ENCODE assay signal across 8 mouse cellular contexts in genomic region chr15:78587050-78587994, GRCm38 (mm10). TPM values are rescaled to one million over a fixed set of nuclear protein-coding genes. Genes with fewer than 3 reads are reported as not detected.
DNase-seq lines count a peak whose midpoint lies in the region; ATAC-seq and TF ChIP-seq lines count a peak whose summit lies in the region.

No protein-coding gene starts in this region.

- 0 out of 2 replicates have a peak, but pooled peaks have one; percentile 40 for ATAC-seq in heart, embryonic 11.5 days (replicated peaks; ENCODE audit: insufficient number of reproducible peaks, low FRiP score, low TSS enrichment)
- ATAC-seq in kidney, embryonic 16.5 days (ENCODE audit: low FRiP score, low TSS enrichment), result peak; percentile 84
- peak; percentile 41; the same call in 1 of the 2 replicates for ATAC-seq in monocyte, adult 5-6 weeks (replicated peaks; ENCODE audit: insufficient number of reproducible peaks, low FRiP score, low TSS enrichment, poor library complexity, severe bottlenecking)

- no peaks in the 10 kb centered on the region for H3K9me3 ChIP-seq in heart, embryonic 11.5 days (replicated peaks; ENCODE audit: control insufficient read depth, low read length)
- H3K9me3 ChIP-seq in kidney, embryonic 16.5 days (ENCODE audit: low read length), result peaks cover 6% of the 10 kb centered on the region; the same call in 1 of the 2 replicates

- H3K4me3 ChIP-seq in bone marrow, adult 2 months (replicated peaks; ENCODE audit: control insufficient read depth, low read depth, low read length), result no peak overlapping the region
- no peak overlapping the region for H3K4me3 ChIP-seq in embryonic fibroblast, embryonic 13.5 days (ENCODE audit: insufficient read depth, low read length)
- H3K4me3 ChIP-seq in heart, embryonic 11.5 days (ENCODE audit: low read depth, low read length), result no peak overlapping the region
- H3K4me3 ChIP-seq in kidney, embryonic 16.5 days (ENCODE audit: low read length), result no peak overlapping the region

- no peak overlapping the region for H3K4me2 ChIP-seq in heart, embryonic 11.5 days
- no peak overlapping the region for H3K4me2 ChIP-seq in kidney, embryonic 16.5 days (replicated peaks; ENCODE audit: low read depth, low read length)

- no peaks in the 10 kb centered on the region for H3K36me3 ChIP-seq in heart, embryonic 11.5 days (ENCODE audit: control insufficient read depth, insufficient read depth, low read length)
- H3K36me3 ChIP-seq in kidney, embryonic 16.5 days (ENCODE audit: insufficient read depth, low read length), result no peaks in the 10 kb centered on the region

- no peaks in the 10 kb centered on the region for H3K27me3 ChIP-seq in heart, embryonic 11.5 days (ENCODE audit: control insufficient read depth, insufficient read depth, low read length)
- H3K27me3 ChIP-seq in kidney, embryonic 16.5 days (ENCODE audit: insufficient read depth, low read length), result no peaks in the 10 kb centered on the region

- DNase-seq in 416B (ENCODE audit: low read depth) (peak; percentile 86), liver (peak; percentile 81)
- DNase-seq in spleen, postnatal 4 days (ENCODE audit: low spot score in 2 of 2), result peak; percentile 84 to 95

- 60% methylated on average over 18 of the region's 18 CpGs for WGBS in bone marrow, adult 2 months
- WGBS in heart, embryonic 11.5 days (ENCODE audit: insufficient replicate concordance), result 60% methylated on average over 18 of the region's 18 CpGs
- WGBS in kidney, embryonic 16.5 days, result 52% methylated on average over 18 of the region's 18 CpGs

- H3K4me1 ChIP-seq in bone marrow, adult 2 months (ENCODE audit: control insufficient read depth, insufficient read depth, low read length), result peaks cover 10% of the 10 kb centered on the region
- H3K4me1 ChIP-seq in embryonic fibroblast, embryonic 13.5 days (ENCODE audit: control insufficient read depth, insufficient read depth, low read length), result no peaks in the 10 kb centered on the region
- H3K4me1 ChIP-seq in heart, embryonic 11.5 days (ENCODE audit: control insufficient read depth, insufficient read depth, low read length), result no peaks in the 10 kb centered on the region
- H3K4me1 ChIP-seq in kidney, embryonic 16.5 days (ENCODE audit: insufficient read depth, low read length), result no peaks in the 10 kb centered on the region

- no peak overlapping the region for H3K27ac ChIP-seq in bone marrow, adult 2 months (ENCODE audit: control insufficient read depth, insufficient read depth, low read depth, low read length, poor library complexity)
- H3K27ac ChIP-seq in embryonic fibroblast, embryonic 13.5 days (ENCODE audit: insufficient read depth, low read length), result no peak overlapping the region
- H3K27ac ChIP-seq in heart, embryonic 11.5 days (ENCODE audit: low read depth, low read length), result no peak overlapping the region
- H3K27ac ChIP-seq in kidney, embryonic 16.5 days (ENCODE audit: low read length), result no peak overlapping the region

- no peak for TF ChIP-seq POLR2A in bone marrow, adult 2 months (IDR thresholded peaks at IDR 0.05; ENCODE audit: borderline replicate concordance, control insufficient read depth, low read depth, low read length)
- no peak for TF ChIP-seq POLR2A in embryonic fibroblast, embryonic 13.5 days (IDR thresholded peaks at IDR 0.05; ENCODE audit: low read depth, low read length)

- TF ChIP-seq CTCF in bone marrow, adult 2 months (IDR thresholded peaks at IDR 0.05; ENCODE audit: control insufficient read depth, insufficient read depth, low read length), result peak; percentile 96
- TF ChIP-seq CTCF in embryonic fibroblast, embryonic 13.5 days (IDR thresholded peaks at IDR 0.05; ENCODE audit: borderline replicate concordance, insufficient read depth, low read length), result peak; percentile 90; the same call in 1 of the 2 replicates

- no peak overlapping the region for H3K9ac ChIP-seq in heart, embryonic 11.5 days (ENCODE audit: low read depth, low read length)
- H3K9ac ChIP-seq in kidney, embryonic 16.5 days (replicated peaks; ENCODE audit: low read length), result no peak overlapping the region

RNA-seq across cellular contexts. Expression of gene Cyth4, which starts 9.5 kb away (rescaled TPM):
- polyA plus RNA-seq in bone marrow, adult 2 months (2011; ENCODE audit: insufficient read depth, insufficient read length, low replicate concordance, missing spikeins), result 49.8 and 105 TPM in 2 replicates
- polyA plus RNA-seq in embryonic fibroblast, embryonic 13.5 days (2011; ENCODE audit: insufficient read length, low read depth, missing spikeins), result 0.20 and 1.3 TPM in 2 replicates
- polyA plus RNA-seq in heart, embryonic 11.5 days (2014; fragmentation: Nextera tagmentation; extraction: Ambion mirVana), result 1.3 and 2.0 TPM in 2 replicates
- 7.7 and 8.3 TPM in 2 replicates for polyA plus RNA-seq in kidney, embryonic 16.5 days (2015; fragmentation: Nextera tagmentation; extraction: Ambion mirVana)
- 298 to 420 TPM (median 312 TPM) in 3 replicates for total RNA-seq in monocyte, adult 5-6 weeks (2017)

RNA-seq across cellular contexts. Expression of gene Rac2, which starts 14.7 kb away (rescaled TPM):
- 94.5 and 156 TPM in 2 replicates for polyA plus RNA-seq in bone marrow, adult 2 months (2011; ENCODE audit: insufficient read depth, insufficient read length, low replicate concordance, missing spikeins)
- 0.37 and 2.2 TPM in 2 replicates for polyA plus RNA-seq in embryonic fibroblast, embryonic 13.5 days (2011; ENCODE audit: insufficient read length, low read depth, missing spikeins)
- 3.4 and 9.2 TPM in 2 replicates for polyA plus RNA-seq in heart, embryonic 11.5 days (2014; fragmentation: Nextera tagmentation; extraction: Ambion mirVana)
- polyA plus RNA-seq in kidney, embryonic 16.5 days (2015; fragmentation: Nextera tagmentation; extraction: Ambion mirVana), result 8.3 and 10.4 TPM in 2 replicates
- total RNA-seq in monocyte, adult 5-6 weeks (2017), result 125 to 216 TPM (median 199 TPM) in 3 replicates

RNA-seq across cellular contexts. Expression of gene Sstr3, which starts 42.8 kb away (rescaled TPM):
- not detected in 2 replicates for polyA plus RNA-seq in bone marrow, adult 2 months (2011; ENCODE audit: insufficient read depth, insufficient read length, low replicate concordance, missing spikeins)
- not detected in 2 replicates for polyA plus RNA-seq in embryonic fibroblast, embryonic 13.5 days (2011; ENCODE audit: insufficient read length, low read depth, missing spikeins)
- polyA plus RNA-seq in heart, embryonic 11.5 days (2014; fragmentation: Nextera tagmentation; extraction: Ambion mirVana), result 0.04 and 0.38 TPM in 2 replicates
- 0.36 and 0.69 TPM in 2 replicates for polyA plus RNA-seq in kidney, embryonic 16.5 days (2015; fragmentation: Nextera tagmentation; extraction: Ambion mirVana)
- total RNA-seq in monocyte, adult 5-6 weeks (2017), result 0.10 to 0.29 TPM in 2 of 3 replicates, not detected in the other

RNA-seq across cellular contexts. Expression of gene C1qtnf6, which starts 56.1 kb away (rescaled TPM):
- polyA plus RNA-seq in bone marrow, adult 2 months (2011; ENCODE audit: insufficient read depth, insufficient read length, low replicate concordance, missing spikeins), result 2.4 and 2.7 TPM in 2 replicates
- 43.5 and 77.1 TPM in 2 replicates for polyA plus RNA-seq in embryonic fibroblast, embryonic 13.5 days (2011; ENCODE audit: insufficient read length, low read depth, missing spikeins)
- 36.3 and 37.0 TPM in 2 replicates for polyA plus RNA-seq in heart, embryonic 11.5 days (2014; fragmentation: Nextera tagmentation; extraction: Ambion mirVana)
- polyA plus RNA-seq in kidney, embryonic 16.5 days (2015; fragmentation: Nextera tagmentation; extraction: Ambion mirVana), result 33.2 and 33.7 TPM in 2 replicates
- 0.67 to 0.87 TPM in 2 of 3 replicates, not detected in the other for total RNA-seq in monocyte, adult 5-6 weeks (2017)
